Mouse (Mus musculus): Measurements from ENCODE around the gene Nfkbil1. TPM values are rescaled to one million over a fixed set of nuclear protein-coding genes. Genes with fewer than 3 reads are reported as not detected.

The Nfkbil1 gene
- total RNA-seq (2021), result 10 to 100 TPM; 10.8 to 11.0 TPM

DNA sequence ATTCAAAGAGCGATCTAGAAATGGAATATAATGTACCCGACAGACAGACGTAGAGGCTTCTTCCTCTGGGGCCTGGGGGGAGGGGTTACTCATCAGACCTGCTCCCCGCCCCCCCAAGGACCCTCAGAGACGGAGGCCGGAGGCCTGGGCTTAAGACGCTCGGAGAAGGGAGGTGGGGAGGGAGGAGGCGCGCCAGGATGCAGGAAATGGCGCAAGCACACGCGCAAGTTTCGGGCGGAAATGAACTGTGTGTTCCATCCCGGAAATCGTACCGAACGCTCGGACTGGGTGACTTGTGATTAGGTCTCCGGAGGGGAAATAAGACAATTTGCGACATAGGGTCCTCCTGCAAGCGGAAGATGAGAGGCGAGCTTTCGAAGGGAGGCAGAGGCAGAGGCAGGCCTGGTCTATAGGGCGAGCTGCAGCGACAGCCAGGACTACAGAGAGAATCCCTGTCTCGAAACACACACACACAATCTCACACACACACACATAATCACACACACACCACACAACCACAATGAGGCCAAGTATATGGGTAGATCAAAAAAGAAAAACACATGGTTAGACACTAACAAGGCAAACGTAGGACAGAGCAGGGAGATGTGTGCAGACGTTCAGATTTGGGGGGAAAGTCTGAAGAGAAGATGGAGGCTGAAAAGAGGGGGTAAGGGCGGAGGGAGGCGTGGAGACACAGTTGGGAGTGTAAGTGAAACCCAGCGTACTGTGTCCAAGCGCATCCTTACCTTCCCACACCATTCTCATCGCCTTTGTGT is at the start of gene Nfkbil1:
Gene Nfkbil1 (minus strand): TSS at position 179 of the 776 bp plus-strand sequence.
- peak; percentile 90 for DNase-seq

DNA sequence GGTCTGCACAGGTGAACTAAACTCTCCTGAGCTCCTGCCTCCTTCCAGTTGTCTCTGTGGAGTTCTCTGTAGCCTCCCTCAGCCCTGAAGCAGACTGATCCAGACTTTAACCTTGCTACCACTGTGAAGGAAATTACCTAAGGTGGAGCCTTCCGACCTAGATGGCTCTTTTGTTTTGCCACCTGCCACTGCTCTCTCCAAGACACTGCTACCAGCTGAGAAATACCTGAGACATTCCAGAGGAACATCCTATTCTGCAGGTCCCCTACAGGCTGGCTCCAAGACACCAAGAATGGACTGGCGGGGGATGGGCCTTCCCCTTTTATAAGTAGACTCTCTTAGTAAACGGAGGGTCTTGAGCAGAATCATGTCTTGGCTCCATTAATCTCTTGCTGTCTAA is 44.7 kb upstream of the Nfkbil1 start:
- no peak for DNase-seq

DNA sequence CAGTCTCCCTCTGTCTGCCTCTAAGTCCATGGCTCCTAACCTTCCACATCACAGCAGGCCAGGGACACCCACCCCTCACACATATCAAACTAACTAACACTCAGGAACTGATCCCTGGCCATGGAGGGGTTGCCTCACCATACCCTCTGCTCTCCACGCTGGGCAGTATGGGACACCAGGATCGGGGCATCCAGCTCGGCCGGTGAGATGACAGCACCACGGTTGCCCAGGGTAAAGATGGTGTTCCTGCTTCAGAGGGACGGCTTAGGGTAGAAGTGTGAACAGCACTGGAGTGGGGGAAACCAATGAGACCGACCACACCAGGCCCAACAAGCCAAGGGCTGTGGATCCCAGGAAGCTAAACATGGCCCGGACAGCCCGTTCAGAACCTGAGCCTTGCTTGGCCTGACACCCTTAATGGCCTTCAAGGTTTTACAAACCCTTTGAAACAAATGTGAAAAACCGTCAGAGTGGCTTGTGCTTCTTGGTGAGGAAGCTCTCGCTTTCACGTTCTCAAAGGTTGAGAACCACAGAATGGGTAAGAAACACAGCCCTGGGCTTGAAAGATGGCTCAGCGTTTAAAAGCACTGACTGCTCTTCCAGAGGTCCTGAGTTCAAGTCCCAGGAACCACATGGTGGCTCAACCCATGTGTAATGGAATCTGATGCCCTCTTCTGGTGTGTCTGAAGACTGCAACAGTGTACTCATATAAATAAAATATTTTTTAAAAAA is 43.5 kb upstream of the Nfkbil1 start:
- DNase-seq, result no peak

- DNase-seq, result no peak
Measured at GRCm38 (mm10) chr17:35278049-35278448, 42.5 kb upstream of the Nfkbil1 start.

- no peak for DNase-seq
Measured at GRCm38 (mm10) chr17:35276304-35276864, 40.8 kb upstream of the Nfkbil1 start.

DNA sequence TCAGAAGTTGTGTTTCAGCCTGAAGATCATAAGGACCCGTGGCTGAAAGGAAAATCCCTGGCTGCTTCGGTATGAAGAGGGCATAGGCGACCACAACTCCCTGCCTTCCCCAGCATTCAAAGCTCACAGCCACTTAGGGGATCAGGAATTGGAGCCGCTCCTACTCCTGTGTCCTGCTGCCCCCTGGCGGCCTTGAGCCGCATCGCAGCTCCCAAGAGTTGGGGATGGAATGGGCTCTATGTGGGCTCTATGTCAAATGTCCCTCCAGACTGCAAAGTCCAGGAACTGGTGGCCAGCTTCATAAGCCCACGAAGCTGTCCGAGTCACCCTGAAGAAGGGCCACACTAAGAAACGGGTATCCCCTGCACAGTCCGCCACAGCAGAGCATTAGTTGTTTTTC is 39.2 kb upstream of the Nfkbil1 start:
- DNase-seq, result peak; percentile 91

DNA sequence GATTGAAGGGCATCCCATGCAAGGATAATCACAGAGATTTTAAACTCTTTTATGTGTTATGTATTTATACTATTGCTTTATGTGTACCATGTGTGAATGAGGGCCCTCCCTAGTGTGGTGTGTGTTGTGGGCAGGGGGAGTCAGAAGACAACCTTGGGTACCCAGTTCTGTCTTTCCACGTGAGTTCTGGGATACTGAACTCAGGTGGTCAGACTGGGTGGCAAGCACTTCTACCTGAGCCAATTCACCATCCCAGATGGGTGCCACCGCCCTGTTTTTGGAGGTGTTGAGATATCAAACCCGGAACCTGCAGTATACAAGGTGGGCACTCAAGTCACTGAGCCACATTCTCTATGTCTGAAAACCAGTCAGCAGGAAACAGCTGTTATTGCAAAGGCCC is 36.7 kb upstream of the Nfkbil1 start:
- no peak for DNase-seq

GRCm38 (mm10) chr17:35269653-35270347 is 34.2 kb upstream of the Nfkbil1 start:
- peak; percentile 79 for DNase-seq

- DNase-seq, result no peak
Measured at GRCm38 (mm10) chr17:35267399-35268086, 32.0 kb upstream of the Nfkbil1 start.

DNA sequence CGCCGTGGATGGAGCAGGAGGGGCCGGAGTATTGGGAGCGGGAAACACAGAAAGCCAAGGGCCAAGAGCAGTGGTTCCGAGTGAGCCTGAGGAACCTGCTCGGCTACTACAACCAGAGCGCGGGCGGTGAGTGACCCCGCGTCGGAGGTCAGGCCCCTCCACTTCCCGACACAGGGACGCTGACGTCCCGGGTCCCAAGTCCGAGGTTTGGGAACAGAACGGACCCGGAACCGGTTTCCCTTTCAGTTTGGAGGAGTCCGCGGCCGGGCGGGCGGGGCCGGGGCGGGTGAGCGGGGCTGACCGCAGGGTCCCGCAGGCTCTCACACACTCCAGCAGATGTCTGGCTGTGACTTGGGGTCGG is 27.9 kb upstream of the Nfkbil1 start:
- DNase-seq, result peak; percentile 14

- peak; percentile 98 for DNase-seq
Measured at GRCm38 (mm10) chr17:35262664-35263522, 27.3 kb upstream of the Nfkbil1 start, which contains the start of gene H2-D1. Gene H2-D1 (plus strand): TSS chr17:35262730.

DNA sequence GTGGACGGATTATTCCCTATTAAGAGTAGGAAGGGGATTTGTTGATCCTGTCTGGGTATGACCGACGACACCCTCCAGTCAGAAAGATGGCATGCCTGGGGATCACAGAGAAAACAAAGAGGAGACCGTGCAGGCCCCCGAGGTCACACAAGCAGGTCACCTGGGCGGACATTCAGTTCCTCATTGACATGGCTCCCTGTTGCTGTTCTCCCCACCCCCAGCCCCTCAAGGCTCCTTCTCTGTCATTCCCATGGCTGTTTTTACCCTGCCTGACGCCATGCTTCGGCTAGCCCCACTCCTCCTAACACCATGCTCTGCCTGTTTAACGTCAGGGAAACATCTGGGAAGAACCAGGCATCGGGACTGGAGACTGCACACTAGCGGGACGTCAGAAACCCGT is 26.1 kb upstream of the Nfkbil1 start:
- peak; percentile 4 for DNase-seq

DNA sequence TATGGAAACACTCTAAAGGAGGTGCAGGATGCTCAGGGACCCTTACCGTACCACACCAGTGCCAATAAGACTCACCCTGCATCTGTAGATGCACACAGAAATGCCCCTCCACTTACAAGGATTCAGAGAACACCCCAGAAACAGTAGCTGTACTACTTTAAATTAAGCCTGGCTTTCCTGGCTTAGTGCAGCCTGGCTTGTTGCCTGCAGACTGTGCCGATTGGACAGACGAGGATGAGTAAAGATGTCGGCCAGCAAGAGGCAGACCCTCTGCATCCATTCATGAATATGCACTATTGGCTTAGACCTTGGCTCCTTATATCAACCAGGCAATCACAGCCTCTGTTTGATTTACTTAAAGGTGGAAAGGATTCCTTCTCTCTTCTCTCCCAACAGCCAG is 24.0 kb upstream of the Nfkbil1 start:
- DNase-seq, result peak; percentile 4

DNA sequence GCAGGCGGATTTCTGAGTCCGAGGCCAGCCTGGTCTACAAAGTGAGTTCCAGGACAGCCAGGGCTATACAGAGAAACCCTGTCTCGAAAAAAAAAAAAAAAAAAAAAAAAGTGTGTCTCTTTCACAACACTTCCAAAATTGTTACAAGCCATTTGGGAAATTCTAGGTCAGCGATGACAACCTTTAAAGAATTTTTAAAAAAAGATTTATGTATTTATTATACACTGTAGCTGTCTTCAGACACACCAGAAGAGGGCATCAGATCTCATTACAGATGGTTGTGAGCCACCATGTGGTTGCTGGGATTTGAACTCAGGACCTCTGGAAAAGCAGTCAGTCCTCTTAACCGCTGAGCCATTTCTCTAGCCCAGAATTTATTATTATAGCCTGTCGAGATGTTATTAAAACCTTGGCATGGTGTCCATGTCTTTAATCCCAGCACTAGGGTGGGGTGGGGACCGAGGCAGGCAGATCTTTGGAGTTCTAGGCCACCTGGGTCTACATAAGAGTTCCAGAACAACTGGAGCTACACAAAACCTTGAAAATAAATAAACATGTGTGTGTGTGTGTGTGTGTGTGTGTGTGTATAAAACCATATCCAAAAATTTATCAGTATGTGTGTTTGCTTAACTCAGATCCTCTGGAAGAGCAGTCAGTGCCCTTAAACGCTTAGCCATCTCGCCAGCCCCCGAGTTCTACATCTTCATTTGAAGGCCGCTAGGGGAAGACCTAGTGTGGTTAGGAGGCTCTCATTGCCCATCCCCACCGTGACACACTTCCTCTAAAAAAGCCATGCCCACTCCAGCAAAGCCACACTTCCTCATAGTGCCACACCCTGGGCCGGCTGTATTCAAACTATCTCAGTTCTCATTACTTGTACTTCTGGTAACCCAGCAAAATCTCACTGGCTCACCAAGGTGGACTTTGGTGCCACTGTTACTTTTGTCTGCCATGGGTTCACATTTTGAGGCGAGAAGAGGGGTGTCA is 23.2 kb upstream of the Nfkbil1 start:
- DNase-seq, result peak; percentile 39

DNA sequence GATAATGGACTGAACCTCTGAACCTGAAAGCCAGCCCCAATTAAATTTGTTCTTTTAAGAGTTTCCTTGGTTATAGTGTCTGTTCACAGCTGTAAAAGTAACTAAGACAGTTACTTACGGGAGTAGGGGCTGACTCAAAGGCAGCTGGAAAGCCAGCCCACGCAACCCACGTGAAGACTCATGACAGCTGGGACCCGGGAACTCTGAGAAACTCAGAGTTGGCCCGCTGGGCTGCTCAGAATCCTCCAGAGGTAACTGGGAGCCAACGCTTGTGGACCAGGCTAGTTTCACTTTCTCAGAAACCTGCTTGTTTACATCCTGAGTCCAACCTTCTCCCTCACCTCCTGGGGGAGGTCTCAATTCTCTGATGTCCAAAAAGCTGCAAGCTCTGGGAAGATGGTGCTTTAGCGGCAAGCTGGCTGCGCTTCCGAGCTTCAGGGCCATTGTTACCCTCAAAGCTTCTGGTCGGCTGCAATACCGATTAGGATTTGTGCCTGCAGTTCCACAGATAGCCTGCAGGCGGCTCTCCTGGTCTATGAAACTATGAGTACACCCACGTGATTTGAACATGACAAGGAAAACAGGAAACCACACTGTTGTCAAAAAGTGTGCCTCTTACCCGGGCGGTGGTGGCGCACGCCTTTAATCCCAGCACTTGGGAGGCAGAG is 22.4 kb upstream of the Nfkbil1 start:
- peak; percentile 95 for DNase-seq

DNA sequence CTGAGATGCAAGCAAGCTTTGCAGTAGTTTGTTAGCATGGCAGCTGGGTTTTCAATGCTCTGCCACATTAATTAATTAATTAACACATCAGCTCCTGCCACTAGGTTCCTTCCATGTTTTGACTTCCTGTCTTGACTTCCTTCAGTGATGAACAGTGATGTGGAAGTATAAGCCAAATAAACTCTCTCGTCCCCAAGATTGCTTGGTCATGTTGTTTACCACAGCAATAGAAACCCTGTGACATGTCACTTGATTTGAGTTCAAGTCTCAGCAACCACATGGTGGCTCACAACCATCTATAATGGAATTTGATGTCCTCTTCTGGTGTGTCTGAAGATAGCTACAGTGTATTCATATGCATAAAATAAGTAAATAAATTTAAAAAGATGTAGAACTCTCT is 21.8 kb upstream of the Nfkbil1 start:
- no peak for DNase-seq

- no peak for DNase-seq
Measured at GRCm38 (mm10) chr17:35255704-35256103, 20.1 kb upstream of the Nfkbil1 start.

GRCm38 (mm10) chr17:35255301-35255700 is 19.7 kb upstream of the Nfkbil1 start:
- DNase-seq, result peak; percentile 6

All from heart, postnatal 4 days (tissue).